Mouse (Mus musculus) lung, adult 2 months (tissue): ENCODE data around the gene Magi2.

ENCODE experiments used
- CTCF ChIP-seq: fragments of 200-500 bp; IDR thresholded peaks from 2 replicates; pipeline ENCODE4 v1.5.1; 2011; ENCODE audit warnings: mild to moderate bottlenecking, low read length, control low read depth; ENCODE audit not compliant: insufficient read depth
- POLR2A ChIP-seq: fragments of 200-500 bp; IDR thresholded peaks from 2 replicates; pipeline ENCODE4 v1.6.1; 2011; ENCODE audit warnings: low read depth, mild to moderate bottlenecking, control low read depth, low read length, borderline replicate concordance; ENCODE audit errors: extremely low read depth

DNA sequence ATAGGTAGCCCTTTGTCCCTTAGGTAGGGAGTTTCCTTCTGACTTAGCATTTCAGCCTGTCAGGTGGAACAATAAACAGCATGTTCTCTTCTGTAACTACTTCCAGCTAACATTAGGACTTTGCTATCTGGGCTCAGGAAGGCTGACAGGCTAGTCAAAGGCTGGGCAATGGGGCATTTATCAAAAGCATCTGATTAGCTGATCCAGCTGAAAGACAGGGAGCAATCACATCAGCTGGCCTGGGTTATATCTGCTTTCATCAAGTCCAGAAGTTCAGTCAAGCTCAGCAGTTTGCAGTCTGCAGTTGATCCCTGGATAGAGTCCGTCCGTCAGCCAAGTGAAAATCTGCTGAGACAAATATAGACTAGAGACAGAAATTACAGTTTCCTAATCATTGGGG lies 1094.1 kb downstream of the Magi2 start:
- TF ChIP-seq CTCF, result no peak
- no peak for TF ChIP-seq POLR2A
